Mouse (Mus musculus): Measurements from ENCODE around the gene Ppp2r5c. TPM values are rescaled to one million over a fixed set of nuclear protein-coding genes. Genes with fewer than 3 reads are reported as not detected.

Ppp2r5c gene
- total and polyA plus RNA-seq, 3 experiments: 72.0 to 100.0 (median 93.9) TPM

GRCm38 (mm10) chr12:110506046-110506445, 59.1 kb downstream of the Ppp2r5c start:
- Histone ChIP-seq H3K9ac (ENCODE audit: control insufficient read depth, low read depth, low read length, poor library complexity, severe bottlenecking) (no peak overlapping the region), H3K4me1 (ENCODE audit: control insufficient read depth in 1 of 2, insufficient read depth in 2 of 2, low read length in 2 of 2) (peaks cover 2 to 10% of the 10 kb centered on the region in 2 experiments)

GRCm38 (mm10) chr12:110507714-110508297, 60.9 kb downstream of the Ppp2r5c start:
- Histone ChIP-seq H3K9ac (ENCODE audit: control insufficient read depth, low read depth, low read length, poor library complexity, severe bottlenecking) (no peak overlapping the region), H3K79me2 (ENCODE audit: control insufficient read depth, insufficient read depth, low read length, poor library complexity) (peaks cover 65% of the 10 kb centered on the region), H3K9me3 (replicated peaks; ENCODE audit: insufficient read depth, low read length) (no peaks in the 10 kb centered on the region), H3K4me3 (ENCODE audit: control insufficient read depth in 1 of 2, insufficient read depth in 1 of 2, low read depth in 2 of 2, low read length in 2 of 2) (no peak overlapping the region), H3K36me3 (ENCODE audit: control insufficient read depth in 1 of 2, insufficient read depth in 2 of 2, low read length in 2 of 2) (peaks cover 0 to 2% of the 10 kb centered on the region in 2 experiments; a peak in 2 of 4 replicates), H3K4me1 (ENCODE audit: control insufficient read depth in 1 of 2, insufficient read depth in 2 of 2, low read length in 2 of 2) (peaks cover 2 to 8% of the 10 kb centered on the region in 2 experiments), H3K27me3 (ENCODE audit: control insufficient read depth in 1 of 2, insufficient read depth in 2 of 2, low read length in 2 of 2) (no peaks in the 10 kb centered on the region), H3K27ac (ENCODE audit: control insufficient read depth, low read depth, low read length) (no peak overlapping the region)
- TF ChIP-seq MAZ (IDR thresholded peaks at IDR 0.05; ENCODE audit: low read depth, low read length) (no peak), ZMIZ1 (IDR thresholded peaks at IDR 0.05; ENCODE audit: low read depth, low read length) (no peak), UBTF (IDR thresholded peaks at IDR 0.05; ENCODE audit: borderline replicate concordance, insufficient read depth, low read depth, low read length) (no peak)
- no peak for DNase-seq (ENCODE audit: low read depth, low spot score)

More at GRCm38 (mm10) chr12:110506046-110506445, 59.1 kb downstream of the Ppp2r5c start:
- Histone ChIP-seq H3K4me3 (ENCODE audit: control insufficient read depth in 1 of 2, insufficient read depth in 1 of 2, low read depth in 2 of 2, low read length in 2 of 2) (no peak overlapping the region), H3K9me3 (replicated peaks; ENCODE audit: insufficient read depth, low read length) (no peaks in the 10 kb centered on the region), H3K79me2 (ENCODE audit: control insufficient read depth, insufficient read depth, low read length, poor library complexity) (peaks cover 79% of the 10 kb centered on the region), H3K27me3 (ENCODE audit: control insufficient read depth in 1 of 2, insufficient read depth in 2 of 2, low read length in 2 of 2) (no peaks in the 10 kb centered on the region), H3K27ac (ENCODE audit: control insufficient read depth, low read depth, low read length) (no peak overlapping the region), H3K36me3 (ENCODE audit: control insufficient read depth in 1 of 2, insufficient read depth in 2 of 2, low read length in 2 of 2) (peaks cover 0 to 2% of the 10 kb centered on the region in 2 experiments; a peak in 3 of 4 replicates)
- DNase-seq (ENCODE audit: low read depth, low spot score): no peak
- TF ChIP-seq MYB (IDR thresholded peaks at IDR 0.05; ENCODE audit: low read depth, low read length): no peak
- no peak for TF ChIP-seq KAT2A (conservative IDR thresholded peaks at IDR 0.05; ENCODE audit: low read depth, low read length)
- no peak for TF ChIP-seq EP300 (IDR thresholded peaks at IDR 0.05; ENCODE audit: low read depth in 1 of 2, low read length in 2 of 2)
- no peak for TF ChIP-seq CHD1 (IDR thresholded peaks at IDR 0.05; ENCODE audit: low read depth, low read length)
- no peak for TF ChIP-seq CTCF (IDR thresholded peaks at IDR 0.05 in 2 of 3, conservative IDR thresholded peaks at IDR 0.05 in 1 of 3; ENCODE audit: control insufficient read depth in 1 of 3, insufficient read depth in 1 of 3, low read depth in 2 of 3, low read length in 3 of 3, poor library complexity in 1 of 3, severe bottlenecking in 1 of 3)
- TF ChIP-seq ELF1 (IDR thresholded peaks at IDR 0.05; ENCODE audit: low read depth, low read length): no peak
- no peak for TF ChIP-seq MYC (IDR thresholded peaks at IDR 0.05; ENCODE audit: low read depth, low read length)
- TF ChIP-seq BHLHE40 (IDR thresholded peaks at IDR 0.05; ENCODE audit: borderline replicate concordance, low read depth, low read length): no peak
- TF ChIP-seq RAD21 (IDR thresholded peaks at IDR 0.05; ENCODE audit: low read depth, low read length): no peak

GRCm38 (mm10) chr12:110508680-110509079, 61.8 kb downstream of the Ppp2r5c start:
- no peaks in the 10 kb centered on the region for H3K9me3 ChIP-seq (replicated peaks; ENCODE audit: insufficient read depth, low read length)
- TF ChIP-seq TCF12 (IDR thresholded peaks at IDR 0.05; ENCODE audit: low read depth, low read length) (no peak), POLR2AphosphoS5 (IDR thresholded peaks at IDR 0.05; ENCODE audit: borderline replicate concordance, low read depth, low read length) (no peak), NELFE (IDR thresholded peaks at IDR 0.05; ENCODE audit: low read depth, low read length) (no peak)
- DNase-seq (ENCODE audit: low read depth, low spot score): no peak
- H3K4me1 ChIP-seq (ENCODE audit: control insufficient read depth in 1 of 2, insufficient read depth in 2 of 2, low read length in 2 of 2): peaks cover 0 to 4% of the 10 kb centered on the region in 2 experiments; a peak in 1 of 4 replicates
- no peaks in the 10 kb centered on the region for H3K27me3 ChIP-seq (ENCODE audit: control insufficient read depth in 1 of 2, insufficient read depth in 2 of 2, low read length in 2 of 2)
- no peak overlapping the region for H3K27ac ChIP-seq (ENCODE audit: control insufficient read depth, low read depth, low read length)
- no peak overlapping the region for H3K4me3 ChIP-seq (ENCODE audit: control insufficient read depth in 1 of 2, insufficient read depth in 1 of 2, low read depth in 2 of 2, low read length in 2 of 2)
- H3K79me2 ChIP-seq (ENCODE audit: control insufficient read depth, insufficient read depth, low read length, poor library complexity): peaks cover 58% of the 10 kb centered on the region
- no peak overlapping the region for H3K9ac ChIP-seq (ENCODE audit: control insufficient read depth, low read depth, low read length, poor library complexity, severe bottlenecking)
- H3K36me3 ChIP-seq (ENCODE audit: control insufficient read depth in 1 of 2, insufficient read depth in 2 of 2, low read length in 2 of 2): peaks cover 0 to 2% of the 10 kb centered on the region in 2 experiments; a peak in 2 of 4 replicates

Measured in MEL (cell line).